Mouse (Mus musculus): ENCODE measurements around the gene Tns1. TPM values are rescaled to one million over a fixed set of nuclear protein-coding genes. Genes with fewer than 3 reads are reported as not detected.

The Tns1 gene
- polyA plus RNA-seq, 1 experiment from 2014 or later = 84.7 TPM

GRCm38 (mm10) chr1:74031771-74032609 lies 92.3 kb downstream of the Tns1 start:
- 86% methylated on average over 9 of the region's 9 CpGs for WGBS (ENCODE audit: missing documents)
- Histone ChIP-seq H3K36me3 (ENCODE audit: inconsistent target) (no peaks in the 10 kb centered on the region), H3K27ac (no peak overlapping the region), H3K79me2 (ENCODE audit: inconsistent target) (no peaks in the 10 kb centered on the region), H3K4me3 (ENCODE audit: inconsistent target) (no peak overlapping the region)

- no peak overlapping the region for H3K4me3 ChIP-seq (ENCODE audit: inconsistent target)
- H3K36me3 ChIP-seq (ENCODE audit: inconsistent target) = no peaks in the 10 kb centered on the region
- no peaks in the 10 kb centered on the region for H3K79me2 ChIP-seq (ENCODE audit: inconsistent target)
- WGBS (ENCODE audit: missing documents) = 83% methylated on average over 3 of the region's 3 CpGs
- H3K27ac ChIP-seq = no peak overlapping the region
These were observed 93.3 kb downstream of the Tns1 start for GRCm38 (mm10) chr1:74030901-74031360.

- Histone ChIP-seq H3K27ac (no peak overlapping the region), H3K36me3 (ENCODE audit: inconsistent target) (no peaks in the 10 kb centered on the region), H3K4me3 (ENCODE audit: inconsistent target) (no peak overlapping the region), H3K79me2 (ENCODE audit: inconsistent target) (no peaks in the 10 kb centered on the region)
- 100% methylated on average over 1 of the region's 1 CpGs for WGBS (ENCODE audit: missing documents)
These were observed 94.0 kb downstream of the Tns1 start for GRCm38 (mm10) chr1:74030285-74030684.

- no peaks in the 10 kb centered on the region for H3K36me3 ChIP-seq (ENCODE audit: inconsistent target)
- H3K27ac ChIP-seq = no peak overlapping the region
- H3K79me2 ChIP-seq (ENCODE audit: inconsistent target) = no peaks in the 10 kb centered on the region
- whole genome bisulfite sequencing (ENCODE audit: missing documents) = 90% methylated on average over 3 of the region's 3 CpGs
- H3K4me3 ChIP-seq (ENCODE audit: inconsistent target) = no peak overlapping the region
These were observed 94.6 kb downstream of the Tns1 start for GRCm38 (mm10) chr1:74029669-74030068.

- Histone ChIP-seq H3K27ac (no peak overlapping the region), H3K36me3 (ENCODE audit: inconsistent target) (no peaks in the 10 kb centered on the region), H3K4me3 (ENCODE audit: inconsistent target) (no peak overlapping the region), H3K79me2 (ENCODE audit: inconsistent target) (no peaks in the 10 kb centered on the region)
- 95% methylated on average over 4 of the region's 5 CpGs for WGBS (ENCODE audit: missing documents)
These were observed 95.4 kb downstream of the Tns1 start for GRCm38 (mm10) chr1:74028881-74029266.

GRCm38 (mm10) chr1:74028118-74028880 lies 96.0 kb downstream of the Tns1 start:
- H3K27ac ChIP-seq = no peak overlapping the region
- 86% methylated on average over 10 of the region's 13 CpGs for WGBS (ENCODE audit: missing documents)
- no peaks in the 10 kb centered on the region for H3K36me3 ChIP-seq (ENCODE audit: inconsistent target)
- H3K4me3 ChIP-seq (ENCODE audit: inconsistent target) = no peak overlapping the region
- no peaks in the 10 kb centered on the region for H3K79me2 ChIP-seq (ENCODE audit: inconsistent target)

- Histone ChIP-seq H3K36me3 (ENCODE audit: inconsistent target) (no peaks in the 10 kb centered on the region), H3K79me2 (ENCODE audit: inconsistent target) (no peaks in the 10 kb centered on the region), H3K27ac (no peak overlapping the region), H3K4me3 (ENCODE audit: inconsistent target) (no peak overlapping the region)
- 71% methylated on average over 11 of the region's 11 CpGs for WGBS (ENCODE audit: missing documents)
These were observed 96.6 kb downstream of the Tns1 start for GRCm38 (mm10) chr1:74027559-74028091.

- Histone ChIP-seq H3K27ac (no peak overlapping the region), H3K36me3 (ENCODE audit: inconsistent target) (no peaks in the 10 kb centered on the region), H3K79me2 (ENCODE audit: inconsistent target) (no peaks in the 10 kb centered on the region), H3K4me3 (ENCODE audit: inconsistent target) (no peak overlapping the region)
- WGBS (ENCODE audit: missing documents) = 98% methylated on average over 9 of the region's 9 CpGs
These were observed 97.5 kb downstream of the Tns1 start for GRCm38 (mm10) chr1:74026703-74027195.

GRCm38 (mm10) chr1:74025651-74026226 lies 98.5 kb downstream of the Tns1 start:
- 78% methylated on average over 4 of the region's 4 CpGs for WGBS (ENCODE audit: missing documents)
- no peak overlapping the region for H3K4me3 ChIP-seq (ENCODE audit: inconsistent target)
- no peak overlapping the region for H3K27ac ChIP-seq
- H3K79me2 ChIP-seq (ENCODE audit: inconsistent target) = no peaks in the 10 kb centered on the region
- H3K36me3 ChIP-seq (ENCODE audit: inconsistent target) = no peaks in the 10 kb centered on the region

GRCm38 (mm10) chr1:74025227-74025626 lies 99.0 kb downstream of the Tns1 start:
- Histone ChIP-seq H3K27ac (no peak overlapping the region), H3K36me3 (ENCODE audit: inconsistent target) (no peaks in the 10 kb centered on the region), H3K4me3 (ENCODE audit: inconsistent target) (no peak overlapping the region), H3K79me2 (ENCODE audit: inconsistent target) (no peaks in the 10 kb centered on the region)
- 15% methylated on average over 4 of the region's 6 CpGs for WGBS (ENCODE audit: missing documents)

GRCm38 (mm10) chr1:74024452-74025190 lies 99.6 kb downstream of the Tns1 start:
- H3K79me2 ChIP-seq (ENCODE audit: inconsistent target) = no peaks in the 10 kb centered on the region
- H3K27ac ChIP-seq = no peak overlapping the region
- H3K36me3 ChIP-seq (ENCODE audit: inconsistent target) = no peaks in the 10 kb centered on the region
- 72% methylated on average over 10 of the region's 10 CpGs for WGBS (ENCODE audit: missing documents)
- H3K4me3 ChIP-seq (ENCODE audit: inconsistent target) = no peak overlapping the region

GRCm38 (mm10) chr1:74022998-74023397 lies 101.3 kb downstream of the Tns1 start:
- WGBS (ENCODE audit: missing documents) = 96% methylated on average over 3 of the region's 3 CpGs
- H3K36me3 ChIP-seq (ENCODE audit: inconsistent target) = no peaks in the 10 kb centered on the region
- no peak overlapping the region for H3K4me3 ChIP-seq (ENCODE audit: inconsistent target)
- no peaks in the 10 kb centered on the region for H3K79me2 ChIP-seq (ENCODE audit: inconsistent target)
- H3K27ac ChIP-seq = no peak overlapping the region

GRCm38 (mm10) chr1:74022536-74022935 lies 101.7 kb downstream of the Tns1 start:
- no peaks in the 10 kb centered on the region for H3K36me3 ChIP-seq (ENCODE audit: inconsistent target)
- no peaks in the 10 kb centered on the region for H3K79me2 ChIP-seq (ENCODE audit: inconsistent target)
- H3K27ac ChIP-seq = no peak overlapping the region
- WGBS (ENCODE audit: missing documents) = 85% methylated on average over 5 of the region's 5 CpGs
- no peak overlapping the region for H3K4me3 ChIP-seq (ENCODE audit: inconsistent target)

GRCm38 (mm10) chr1:74020235-74020634 lies 104.0 kb downstream of the Tns1 start:
- Histone ChIP-seq H3K79me2 (ENCODE audit: inconsistent target) (no peaks in the 10 kb centered on the region), H3K36me3 (ENCODE audit: inconsistent target) (no peaks in the 10 kb centered on the region), H3K4me3 (ENCODE audit: inconsistent target) (no peak overlapping the region), H3K27ac (no peak overlapping the region)
- 97% methylated on average over 6 of the region's 6 CpGs for whole genome bisulfite sequencing (ENCODE audit: missing documents)

Data from macrophage (primary cell).